Mouse (Mus musculus) left cerebral cortex, adult 8-10 months (tissue): ENCODE data around the gene 6030452D12Rik. TPM values are rescaled to one million over a fixed set of nuclear protein-coding genes. Genes with fewer than 3 reads are reported as not detected.

ENCODE experiments used
- DNase-seq, 2 experiments: peaks; one replicate each; pipeline ENCODE4 v3.0.0; 2022; ENCODE audit warnings: low spot score in 2 of 2
- total RNA-seq, 4 experiments: library from RNA; stranded (reverse); gene quantifications; 2 replicates each; pipeline ENCODE4 v1.2.4; 2022

Gene 6030452D12Rik
- total RNA-seq: not detected

GRCm38 (mm10) chr8:106500018-106500685, at the start of gene 6030452D12Rik:
6030452D12Rik (plus strand) TSS chr8:106500522.
- no peak for DNase-seq

GRCm38 (mm10) chr8:106451301-106452085, 48.8 kb upstream of the 6030452D12Rik start:
- no peak for DNase-seq

GRCm38 (mm10) chr8:106452701-106453481, 47.4 kb upstream of the 6030452D12Rik start:
- DNase-seq: no peak

GRCm38 (mm10) chr8:106454036-106454435, 46.3 kb upstream of the 6030452D12Rik start:
- no peak for DNase-seq

- no peak for DNase-seq
These were observed 38.2 kb upstream of the 6030452D12Rik start for GRCm38 (mm10) chr8:106462131-106462530.

- DNase-seq: no peak
These were observed 36.5 kb upstream of the 6030452D12Rik start for GRCm38 (mm10) chr8:106463795-106464194.

- no peak for DNase-seq
These were observed 30.8 kb upstream of the 6030452D12Rik start for GRCm38 (mm10) chr8:106469485-106469884.

- no peak for DNase-seq
These were observed 26.3 kb upstream of the 6030452D12Rik start for GRCm38 (mm10) chr8:106474001-106474400.

GRCm38 (mm10) chr8:106504241-106504640, 3.9 kb downstream of the 6030452D12Rik start:
- DNase-seq: no peak

GRCm38 (mm10) chr8:106505328-106505965, 5.1 kb downstream of the 6030452D12Rik start:
- no peak for DNase-seq

- DNase-seq: no peak
These were observed 5.8 kb downstream of the 6030452D12Rik start for GRCm38 (mm10) chr8:106506106-106506505.

GRCm38 (mm10) chr8:106507761-106508331, 7.5 kb downstream of the 6030452D12Rik start:
- peak in 1 of 2 experiments; percentile 10 for DNase-seq

GRCm38 (mm10) chr8:106508456-106508855, 8.1 kb downstream of the 6030452D12Rik start:
- DNase-seq: no peak

- no peak for DNase-seq
These were observed 8.9 kb downstream of the 6030452D12Rik start for GRCm38 (mm10) chr8:106509079-106509780.

- DNase-seq: no peak
These were observed 10.1 kb downstream of the 6030452D12Rik start, which contains the start of gene Cdh3 for GRCm38 (mm10) chr8:106510365-106510975. Cdh3 (plus strand) TSS chr8:106510891.

- DNase-seq: no peak
These were observed 10.8 kb downstream of the 6030452D12Rik start for GRCm38 (mm10) chr8:106511065-106511501.

GRCm38 (mm10) chr8:106511531-106512041, 11.3 kb downstream of the 6030452D12Rik start:
- DNase-seq: no peak

GRCm38 (mm10) chr8:106512475-106513150, 12.3 kb downstream of the 6030452D12Rik start:
- no peak for DNase-seq

GRCm38 (mm10) chr8:106515946-106516479, 15.7 kb downstream of the 6030452D12Rik start:
- no peak for DNase-seq
